Mouse (Mus musculus): ENCODE results near the gene Itpkb.
A peak's percentile ranks its signal among the peaks of the same experiment; 100 is the strongest.

The Itpkb gene

GRCm38 (mm10) chr1:180330145-180330706 lies at the start of gene Itpkb:
TSS of gene Itpkb (plus strand) at chr1:180330485.
- peak in 1 of 2 experiments; percentile 31 for DNase-seq (ENCODE audit: low spot score in 2 of 2)

- DNase-seq (ENCODE audit: low spot score in 2 of 2), result no peak
These were observed 47.7 kb upstream of the Itpkb start for GRCm38 (mm10) chr1:180282581-180282980.

DNA sequence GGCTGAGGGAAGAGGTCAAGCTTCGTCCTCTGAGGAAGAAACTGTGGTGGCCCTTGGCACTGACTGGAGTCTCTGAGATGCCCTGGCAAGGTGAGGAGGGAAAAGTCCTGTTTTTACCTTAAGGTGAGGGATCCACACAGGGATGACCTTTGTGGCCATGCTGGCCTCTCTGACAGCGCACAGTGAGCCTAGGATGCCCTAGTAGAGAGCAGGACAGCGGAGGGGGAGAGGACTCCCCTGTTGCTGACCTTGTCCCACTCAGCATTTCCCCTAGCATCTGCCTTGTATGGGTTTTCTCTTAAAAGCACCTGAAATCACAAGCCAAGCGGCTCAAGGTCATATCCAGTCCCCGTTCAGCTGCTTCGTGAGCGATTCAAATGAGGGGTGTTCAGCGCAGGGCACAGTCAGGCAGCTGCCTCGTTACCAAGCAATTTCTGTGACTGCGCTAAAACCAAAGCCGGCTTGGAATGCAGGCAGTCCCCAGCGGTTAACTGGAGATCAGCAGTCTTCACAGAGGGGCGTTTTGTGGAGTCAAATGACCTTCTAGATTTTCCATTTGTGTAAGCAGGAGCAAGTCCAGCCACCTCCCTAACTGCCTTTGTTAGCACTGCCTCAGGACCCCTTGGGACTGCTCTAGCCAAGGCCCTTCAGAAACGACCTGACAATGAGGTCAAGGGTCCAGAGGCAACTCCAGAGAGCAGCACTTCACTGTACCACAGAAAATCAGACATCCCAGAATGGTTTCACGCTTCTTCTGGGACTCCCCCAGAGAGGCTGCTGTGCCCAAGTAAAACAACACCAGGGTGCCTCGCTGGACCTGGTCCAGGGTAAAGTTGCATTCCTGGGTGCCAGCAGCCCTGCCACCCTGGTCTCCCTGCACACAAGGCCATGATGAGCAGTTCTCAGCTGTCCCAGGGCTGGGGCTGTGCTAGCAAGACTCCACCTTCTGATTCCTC lies 46.2 kb upstream of the Itpkb start:
- DNase-seq (ENCODE audit: low spot score in 2 of 2), result no peak

DNA sequence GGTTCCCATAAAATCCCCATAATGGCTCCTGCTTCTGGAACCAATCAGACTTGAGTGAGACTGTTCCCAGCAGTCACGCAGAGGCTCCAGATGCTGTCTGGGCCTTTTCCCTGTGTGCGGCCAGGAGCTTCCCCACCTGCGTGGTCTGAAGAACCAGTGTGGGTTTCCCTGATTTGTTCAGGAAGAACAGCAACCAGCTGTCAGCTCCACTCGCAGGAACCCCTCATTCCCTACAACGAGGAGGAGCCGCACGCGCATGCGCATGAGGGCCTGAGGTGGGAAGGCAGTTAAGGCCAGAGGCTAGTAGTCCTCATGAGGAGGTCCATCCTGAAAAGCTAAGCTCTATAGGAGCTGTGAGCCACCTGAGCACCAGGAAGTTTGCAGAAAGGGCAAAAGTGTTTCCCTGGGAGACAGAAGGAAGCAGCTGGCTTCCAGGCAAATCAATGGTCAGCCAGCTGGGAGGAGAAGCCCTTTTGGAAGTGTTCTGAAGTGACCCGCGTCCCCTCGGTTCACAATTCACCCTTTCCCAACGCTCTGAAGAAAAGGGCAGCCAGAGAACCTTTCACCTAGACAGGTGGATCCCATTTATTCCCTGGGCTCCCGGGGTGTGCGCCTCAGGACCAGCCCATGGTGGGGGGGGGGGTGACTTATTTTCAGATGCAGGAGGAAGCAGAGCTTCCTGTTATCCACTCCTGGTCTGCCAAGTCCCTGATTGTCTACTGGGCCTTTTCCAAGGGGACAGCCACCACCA lies 44.0 kb upstream of the Itpkb start:
- no peak for DNase-seq (ENCODE audit: low spot score in 2 of 2)

GRCm38 (mm10) chr1:180288227-180288626 lies 42.1 kb upstream of the Itpkb start:
- no peak for DNase-seq (ENCODE audit: low spot score in 2 of 2)

DNA sequence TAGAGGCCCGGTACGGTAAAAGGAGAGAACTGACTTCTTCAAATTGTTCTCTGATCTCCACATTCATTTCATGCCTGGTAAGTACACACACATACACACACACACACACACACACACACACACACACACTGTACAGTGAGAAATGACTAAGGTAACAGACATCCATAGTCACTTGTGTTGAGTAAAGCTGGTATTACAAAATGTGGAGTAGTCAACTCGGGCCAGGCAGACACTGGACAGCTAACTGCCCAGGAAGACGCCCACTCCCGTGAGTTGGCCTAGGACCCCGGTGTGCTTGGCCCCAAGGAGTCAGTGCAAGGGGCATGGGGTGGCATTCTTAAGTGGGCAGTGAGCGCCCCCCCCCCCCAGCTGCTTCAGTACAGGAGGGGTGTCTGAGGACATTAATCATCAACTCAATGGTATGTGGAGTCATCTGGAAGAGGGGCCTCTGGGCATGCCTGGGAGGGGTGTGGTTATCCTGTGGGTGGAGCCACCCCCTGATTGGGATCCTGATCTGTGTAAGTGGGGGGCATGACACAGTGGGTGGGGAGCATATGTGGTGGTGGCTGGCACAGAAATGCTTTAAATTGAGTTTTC lies 41.3 kb upstream of the Itpkb start:
- no peak for DNase-seq (ENCODE audit: low spot score in 2 of 2)

- no peak for DNase-seq (ENCODE audit: low spot score in 2 of 2)
These were observed 40.5 kb upstream of the Itpkb start for GRCm38 (mm10) chr1:180289788-180290187.

DNA sequence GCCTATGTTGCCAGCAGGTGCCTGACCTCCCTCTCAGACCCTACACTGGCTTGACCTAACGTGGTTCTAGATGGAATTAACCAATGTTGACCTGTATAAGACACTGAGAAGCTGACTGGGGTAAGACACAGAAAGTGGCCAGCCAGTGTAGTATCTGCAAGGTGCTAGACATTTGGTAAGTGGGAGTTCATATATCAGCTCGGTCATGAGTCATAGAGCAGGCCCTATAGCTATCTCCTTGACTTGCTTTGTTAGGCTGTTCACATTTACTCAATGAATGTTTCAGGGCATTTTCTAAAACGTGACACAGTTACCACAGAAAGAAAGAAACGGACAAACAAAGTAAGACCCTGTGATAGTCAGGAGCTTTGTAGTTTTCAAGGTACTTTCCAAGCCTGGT lies 39.9 kb upstream of the Itpkb start:
- DNase-seq (ENCODE audit: low spot score in 2 of 2), result no peak

GRCm38 (mm10) chr1:180296088-180296487 lies 34.2 kb upstream of the Itpkb start:
- DNase-seq (ENCODE audit: low spot score in 2 of 2), result no peak

DNA sequence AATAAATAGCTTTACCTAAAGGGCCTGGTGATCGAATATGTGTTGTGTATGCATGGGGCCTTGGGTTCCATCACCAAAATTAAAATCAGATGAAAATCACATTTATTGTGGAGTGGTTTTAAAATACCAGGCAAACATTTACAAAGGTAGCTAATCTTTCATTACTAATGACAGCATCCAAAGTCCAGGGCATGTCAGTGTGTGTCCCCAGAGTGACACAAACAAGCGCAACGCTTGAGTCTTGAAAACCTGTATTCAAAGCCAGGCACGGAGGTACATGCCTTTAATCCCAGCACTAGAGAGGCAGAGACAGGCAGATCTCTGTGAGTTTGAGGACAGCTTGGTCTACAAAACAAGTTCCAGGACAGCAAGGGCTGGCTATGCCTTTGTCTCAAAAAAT lies 30.6 kb upstream of the Itpkb start:
- no peak for DNase-seq (ENCODE audit: low spot score in 2 of 2)

DNA sequence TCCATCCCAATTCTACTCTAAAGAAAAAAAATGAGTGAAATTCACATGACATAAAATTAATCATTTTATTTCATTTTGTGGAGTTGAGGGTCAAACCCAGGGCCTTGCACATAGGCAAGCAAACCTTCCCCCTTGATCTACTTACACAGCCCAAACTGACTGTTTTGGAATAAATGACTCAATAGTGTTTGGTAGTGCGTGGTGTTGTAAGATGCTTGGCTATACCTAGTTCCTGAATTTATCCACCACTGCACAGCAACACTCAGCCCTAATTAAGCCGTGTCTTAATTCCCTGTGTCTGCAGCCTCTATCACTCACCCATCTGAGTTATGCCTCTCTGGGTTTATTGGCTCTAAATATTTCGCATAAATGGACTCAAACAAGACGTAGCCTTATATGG lies 30.0 kb upstream of the Itpkb start:
- no peak for DNase-seq (ENCODE audit: low spot score in 2 of 2)

- DNase-seq (ENCODE audit: low spot score in 2 of 2), result no peak
These were observed 29.3 kb upstream of the Itpkb start for GRCm38 (mm10) chr1:180300997-180301396.

DNA sequence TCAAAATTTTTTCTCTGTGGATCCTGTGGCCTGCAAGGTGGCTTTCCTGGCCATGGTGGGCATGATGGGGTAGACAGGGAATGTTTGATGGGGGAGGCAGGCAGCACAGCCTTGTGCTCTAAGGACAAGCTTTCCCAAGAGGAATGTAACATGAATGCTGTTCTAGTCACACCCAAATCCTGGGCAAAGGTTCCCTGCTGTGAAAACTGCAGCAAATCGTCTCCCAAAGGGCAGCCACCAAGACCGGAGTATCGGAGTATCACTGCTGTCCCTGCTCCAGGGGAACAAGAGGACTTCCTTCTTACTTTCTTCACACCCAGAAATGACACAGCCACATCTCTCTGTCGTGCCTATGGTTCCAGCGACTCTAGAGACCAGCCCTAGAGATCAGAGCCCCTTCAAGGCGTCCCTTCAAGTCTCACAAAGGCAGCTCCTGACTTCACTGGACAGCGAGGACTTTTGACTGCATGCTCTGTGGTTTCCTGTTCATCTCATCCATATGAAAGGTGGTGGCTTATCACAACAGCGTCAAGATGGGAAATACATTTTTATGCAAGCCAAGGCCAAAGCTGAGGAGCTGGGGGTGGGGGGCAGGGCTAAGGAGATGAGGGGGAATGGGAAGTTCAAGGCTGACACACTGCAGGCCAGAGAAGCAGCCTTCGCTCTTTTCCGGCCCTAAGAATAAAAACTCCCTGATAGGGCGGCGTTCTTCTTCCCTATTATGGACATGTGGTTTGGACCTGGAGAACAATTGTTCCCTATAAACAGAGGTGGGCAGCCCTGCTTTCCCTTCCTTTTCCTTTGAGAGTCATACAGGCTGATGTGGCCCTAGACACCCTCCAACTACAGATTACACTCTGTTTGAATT lies 27.8 kb upstream of the Itpkb start:
- DNase-seq (ENCODE audit: low spot score in 2 of 2), result no peak

- no peak for DNase-seq (ENCODE audit: low spot score in 2 of 2)
These were observed 26.7 kb upstream of the Itpkb start for GRCm38 (mm10) chr1:180303600-180303999.

GRCm38 (mm10) chr1:180306889-180307288 lies 23.4 kb upstream of the Itpkb start:
- DNase-seq (ENCODE audit: low spot score in 2 of 2), result no peak

DNA sequence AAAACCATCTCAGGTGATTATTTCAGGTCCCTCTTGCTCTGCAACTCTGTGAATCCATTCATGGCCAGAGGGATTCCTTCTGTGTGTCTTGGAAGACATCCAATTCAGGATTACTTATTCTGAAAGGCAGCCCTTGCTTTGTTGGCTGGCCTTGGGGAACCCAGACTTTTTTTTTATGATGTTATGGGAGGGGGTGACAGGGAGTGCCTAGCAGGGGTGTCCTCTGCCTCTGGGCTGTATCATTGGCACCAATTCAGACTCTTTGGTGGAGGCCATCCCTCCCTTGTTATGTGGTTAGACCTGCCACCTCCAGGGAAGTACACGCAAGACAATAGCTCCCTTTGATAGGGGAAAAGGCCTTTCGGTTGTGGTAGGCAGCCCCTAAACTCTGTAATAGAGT lies 22.6 kb upstream of the Itpkb start:
- no peak for DNase-seq (ENCODE audit: low spot score in 2 of 2)

DNA sequence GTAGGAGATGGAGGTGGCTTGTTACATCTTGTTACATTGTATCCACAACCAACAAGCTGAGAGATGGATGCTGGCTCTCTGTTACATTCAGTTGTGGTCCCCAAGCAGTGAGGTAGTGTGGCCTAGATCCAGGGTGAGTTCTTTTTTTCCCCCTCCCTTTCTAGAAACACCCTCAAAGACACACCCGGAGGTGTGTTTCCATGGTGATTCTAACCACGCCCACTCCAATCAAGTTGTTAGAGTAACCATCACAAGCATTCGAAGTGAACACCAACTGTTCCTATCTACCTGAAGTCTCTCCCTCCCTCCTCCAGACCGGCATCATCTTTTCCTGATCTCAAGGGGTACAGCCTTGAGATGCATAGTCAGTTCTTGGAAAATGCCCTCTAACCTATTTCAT lies 21.4 kb upstream of the Itpkb start:
- no peak for DNase-seq (ENCODE audit: low spot score in 2 of 2)

- DNase-seq (ENCODE audit: low spot score in 2 of 2), result no peak
These were observed 18.0 kb upstream of the Itpkb start for GRCm38 (mm10) chr1:180312286-180312685.

GRCm38 (mm10) chr1:180312792-180313311 lies 17.4 kb upstream of the Itpkb start:
- DNase-seq (ENCODE audit: low spot score in 2 of 2), result no peak

GRCm38 (mm10) chr1:180313517-180314440 lies 16.5 kb upstream of the Itpkb start:
- peak in 1 of 2 experiments; percentile 16 for DNase-seq (ENCODE audit: low spot score in 2 of 2)

All from right cerebral cortex, adult 2 months (tissue).